Mouse (Mus musculus): ENCODE results near the gene Foxj3. TPM values are rescaled to one million over a fixed set of nuclear protein-coding genes. Genes with fewer than 3 reads are reported as not detected.

Gene Foxj3
- polyA plus RNA-seq, 1 experiment from 2014 or later: 39.0 TPM

DNA sequence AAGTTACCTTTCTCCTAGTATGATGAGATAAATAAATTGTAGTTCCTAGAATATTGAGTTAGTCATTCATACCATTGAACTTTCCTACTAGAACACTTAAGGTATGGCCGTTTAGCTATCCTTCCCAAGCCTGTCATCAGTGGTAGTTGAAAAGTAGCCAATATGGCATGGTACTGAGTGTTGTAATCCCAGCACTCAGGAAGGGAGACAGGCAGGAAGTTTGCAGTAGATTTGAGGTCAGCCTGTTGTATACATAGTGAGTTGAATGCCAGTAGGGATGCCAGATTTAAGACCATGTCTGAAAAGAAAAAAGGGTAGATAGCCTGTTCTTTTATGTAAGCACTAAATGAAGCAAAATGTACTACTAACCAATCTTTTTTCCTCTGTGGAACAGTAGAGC lies 14.1 kb downstream of the Foxj3 start:
- no peak overlapping the region for H3K4me2 ChIP-seq (ENCODE audit: low read length)
- H3K36me3 ChIP-seq (ENCODE audit: control insufficient read depth, insufficient read depth): no peaks in the 10 kb centered on the region
- H3K27ac ChIP-seq (ENCODE audit: low read length): no peak overlapping the region
- H3K4me3 ChIP-seq (replicated peaks; ENCODE audit: low read length): no peak overlapping the region
- no peak for ATAC-seq
- H3K9ac ChIP-seq (replicated peaks; ENCODE audit: low read depth, low read length): no peak overlapping the region
- no peaks in the 10 kb centered on the region for H3K9me3 ChIP-seq (ENCODE audit: control insufficient read depth, low read length)
- no peaks in the 10 kb centered on the region for H3K4me1 ChIP-seq (replicated peaks; ENCODE audit: control insufficient read depth, insufficient read depth, low read length)
- WGBS: 86% methylated on average over 1 of the region's 1 CpGs
- H3K27me3 ChIP-seq (replicated peaks; ENCODE audit: control insufficient read depth, insufficient read depth, low read length): no peaks in the 10 kb centered on the region

DNA sequence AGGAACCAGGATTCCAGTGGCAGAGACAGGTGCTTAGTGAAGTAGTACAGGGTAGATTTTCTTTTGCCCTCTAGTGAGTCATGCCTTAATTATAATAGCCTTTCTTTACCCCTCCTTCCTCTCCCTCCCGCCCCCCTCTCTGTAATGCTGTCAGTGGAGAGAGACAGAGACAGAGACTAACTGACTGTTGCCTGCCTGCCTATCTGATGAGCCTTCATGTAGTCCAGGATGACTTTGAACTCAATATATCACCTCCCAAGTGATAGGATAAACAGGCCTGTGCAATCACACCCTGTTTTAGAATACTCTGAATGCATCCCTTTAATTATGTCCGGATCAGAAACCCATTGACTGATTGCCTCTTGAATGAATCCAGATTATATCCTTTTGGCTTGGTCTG lies 18.7 kb downstream of the Foxj3 start:
- ATAC-seq: peak; percentile 26; the same call in 1 of the 2 replicates
- Histone ChIP-seq H3K9ac (replicated peaks; ENCODE audit: low read depth, low read length) (no peak overlapping the region), H3K4me3 (replicated peaks; ENCODE audit: low read length) (no peak overlapping the region), H3K9me3 (ENCODE audit: control insufficient read depth, low read length) (no peaks in the 10 kb centered on the region), H3K4me1 (replicated peaks; ENCODE audit: control insufficient read depth, insufficient read depth, low read length) (no peaks in the 10 kb centered on the region), H3K27ac (ENCODE audit: low read length) (no peak overlapping the region), H3K27me3 (replicated peaks; ENCODE audit: control insufficient read depth, insufficient read depth, low read length) (no peaks in the 10 kb centered on the region), H3K4me2 (ENCODE audit: low read length) (no peak overlapping the region), H3K36me3 (ENCODE audit: control insufficient read depth, insufficient read depth) (no peaks in the 10 kb centered on the region)
- 32% methylated on average over 2 of the region's 2 CpGs for WGBS

DNA sequence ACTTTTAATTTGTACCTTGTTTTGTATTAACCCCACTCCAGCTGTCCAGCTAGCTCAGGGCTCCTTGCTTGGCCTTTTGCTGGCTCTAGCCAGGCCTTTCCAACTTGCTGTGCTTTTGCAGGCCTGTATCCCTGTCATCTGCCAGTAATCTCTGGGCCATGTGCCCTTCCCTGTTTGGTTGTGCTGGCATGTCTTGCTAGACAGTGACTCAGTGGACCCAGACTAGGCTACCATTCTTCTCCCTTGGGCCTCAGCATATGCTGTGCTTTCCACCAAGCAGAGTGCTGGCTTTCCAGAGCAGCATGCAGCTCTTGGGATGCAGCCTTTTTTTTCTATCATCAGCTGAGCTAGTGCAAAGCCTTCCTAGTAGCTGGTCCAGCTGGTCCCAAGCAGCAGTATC lies 26.3 kb downstream of the Foxj3 start:
- Histone ChIP-seq H3K27ac (ENCODE audit: low read length) (no peak overlapping the region), H3K4me2 (ENCODE audit: low read length) (no peak overlapping the region), H3K4me1 (replicated peaks; ENCODE audit: control insufficient read depth, insufficient read depth, low read length) (peaks cover 3% of the 10 kb centered on the region), H3K36me3 (ENCODE audit: control insufficient read depth, insufficient read depth) (no peaks in the 10 kb centered on the region), H3K4me3 (replicated peaks; ENCODE audit: low read length) (no peak overlapping the region), H3K9me3 (ENCODE audit: control insufficient read depth, low read length) (no peaks in the 10 kb centered on the region), H3K9ac (replicated peaks; ENCODE audit: low read depth, low read length) (no peak overlapping the region), H3K27me3 (replicated peaks; ENCODE audit: control insufficient read depth, insufficient read depth, low read length) (no peaks in the 10 kb centered on the region)
- ATAC-seq: no peak

DNA sequence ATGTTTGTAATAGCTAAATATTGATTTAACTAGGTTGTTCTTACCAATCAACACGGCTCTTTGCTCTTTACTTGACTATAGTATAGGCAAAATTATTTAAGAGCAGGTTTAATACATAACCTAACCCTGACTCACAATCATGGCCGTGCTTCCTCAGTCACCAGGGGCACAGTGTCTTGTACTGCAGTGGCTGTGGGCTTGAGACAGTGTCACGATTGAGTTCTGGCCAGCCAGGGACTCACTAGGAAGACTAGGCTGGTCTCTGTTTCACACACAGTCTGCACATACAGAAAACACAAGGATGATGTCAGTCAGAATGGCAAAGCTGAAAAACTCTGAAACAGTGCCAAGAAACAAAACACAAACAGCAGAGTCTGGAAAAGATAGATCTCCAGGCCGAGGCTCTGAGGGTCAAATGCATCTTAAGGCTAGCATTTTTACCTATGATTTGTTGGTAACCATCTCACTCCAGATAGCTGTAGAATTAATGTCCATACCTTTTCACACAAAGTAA lies 29.6 kb downstream of the Foxj3 start:
- Histone ChIP-seq H3K27me3 (replicated peaks; ENCODE audit: control insufficient read depth, insufficient read depth, low read length) (no peaks in the 10 kb centered on the region), H3K9ac (replicated peaks; ENCODE audit: low read depth, low read length) (no peak overlapping the region), H3K4me3 (replicated peaks; ENCODE audit: low read length) (no peak overlapping the region), H3K4me2 (ENCODE audit: low read length) (no peak overlapping the region), H3K9me3 (ENCODE audit: control insufficient read depth, low read length) (no peaks in the 10 kb centered on the region), H3K27ac (ENCODE audit: low read length) (no peak overlapping the region), H3K4me1 (replicated peaks; ENCODE audit: control insufficient read depth, insufficient read depth, low read length) (peaks cover 3% of the 10 kb centered on the region), H3K36me3 (ENCODE audit: control insufficient read depth, insufficient read depth) (no peaks in the 10 kb centered on the region)
- WGBS: 53% methylated on average over 4 of the region's 4 CpGs
- ATAC-seq: no peak

DNA sequence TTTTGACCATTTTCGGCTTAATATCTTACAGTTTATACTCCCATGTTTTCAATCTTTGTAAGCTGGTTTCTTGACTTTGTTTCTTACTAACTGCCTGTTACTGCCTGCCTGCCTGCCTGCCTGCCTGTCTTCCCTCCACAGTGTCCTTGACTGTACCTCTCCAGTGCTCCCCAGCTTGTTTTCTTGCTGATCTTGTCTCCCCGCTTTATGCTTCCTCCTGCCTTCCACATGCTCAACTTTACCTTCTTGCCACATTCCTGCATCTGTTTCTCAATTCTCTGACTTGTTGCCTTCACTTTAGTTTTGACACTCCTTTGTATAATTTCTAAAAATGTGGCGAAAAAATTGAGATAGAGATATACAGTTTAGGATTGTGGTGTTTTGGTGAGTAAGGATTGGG lies 35.9 kb downstream of the Foxj3 start:
- WGBS: 94% methylated on average over 3 of the region's 3 CpGs
- H3K4me2 ChIP-seq (ENCODE audit: low read length): no peak overlapping the region
- ATAC-seq: no peak
- peaks cover 3% of the 10 kb centered on the region for H3K36me3 ChIP-seq (ENCODE audit: control insufficient read depth, insufficient read depth)
- H3K4me3 ChIP-seq (replicated peaks; ENCODE audit: low read length): no peak overlapping the region
- H3K9ac ChIP-seq (replicated peaks; ENCODE audit: low read depth, low read length): no peak overlapping the region
- no peaks in the 10 kb centered on the region for H3K4me1 ChIP-seq (replicated peaks; ENCODE audit: control insufficient read depth, insufficient read depth, low read length)
- H3K27ac ChIP-seq (ENCODE audit: low read length): no peak overlapping the region
- no peaks in the 10 kb centered on the region for H3K27me3 ChIP-seq (replicated peaks; ENCODE audit: control insufficient read depth, insufficient read depth, low read length)
- H3K9me3 ChIP-seq (ENCODE audit: control insufficient read depth, low read length): no peaks in the 10 kb centered on the region

DNA sequence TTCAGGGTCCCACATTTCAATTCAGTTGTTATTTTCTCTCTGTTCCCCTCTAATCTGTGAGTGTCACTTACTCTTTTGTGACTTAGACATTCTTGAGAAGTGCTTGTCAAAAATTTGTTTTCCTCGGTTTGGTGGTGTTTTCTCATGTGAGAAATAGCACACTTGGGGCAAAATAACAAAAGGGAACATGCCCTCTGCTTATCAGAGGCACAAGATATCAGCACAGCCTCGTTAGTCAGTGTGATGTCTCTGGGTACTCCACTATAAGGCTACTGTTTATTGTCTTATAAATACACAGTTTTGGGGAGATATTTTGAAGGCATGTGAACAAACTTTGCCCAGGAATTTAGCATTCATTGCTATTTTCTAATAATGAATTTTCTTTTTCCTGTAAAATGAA lies 37.7 kb downstream of the Foxj3 start:
- Histone ChIP-seq H3K4me2 (ENCODE audit: low read length) (no peak overlapping the region), H3K4me1 (replicated peaks; ENCODE audit: control insufficient read depth, insufficient read depth, low read length) (no peaks in the 10 kb centered on the region), H3K9me3 (ENCODE audit: control insufficient read depth, low read length) (no peaks in the 10 kb centered on the region), H3K4me3 (replicated peaks; ENCODE audit: low read length) (no peak overlapping the region), H3K36me3 (ENCODE audit: control insufficient read depth, insufficient read depth) (peaks cover 3% of the 10 kb centered on the region), H3K27me3 (replicated peaks; ENCODE audit: control insufficient read depth, insufficient read depth, low read length) (no peaks in the 10 kb centered on the region), H3K9ac (replicated peaks; ENCODE audit: low read depth, low read length) (no peak overlapping the region), H3K27ac (ENCODE audit: low read length) (no peak overlapping the region)
- 64% methylated on average over 2 of the region's 2 CpGs for WGBS
- no peak for ATAC-seq

DNA sequence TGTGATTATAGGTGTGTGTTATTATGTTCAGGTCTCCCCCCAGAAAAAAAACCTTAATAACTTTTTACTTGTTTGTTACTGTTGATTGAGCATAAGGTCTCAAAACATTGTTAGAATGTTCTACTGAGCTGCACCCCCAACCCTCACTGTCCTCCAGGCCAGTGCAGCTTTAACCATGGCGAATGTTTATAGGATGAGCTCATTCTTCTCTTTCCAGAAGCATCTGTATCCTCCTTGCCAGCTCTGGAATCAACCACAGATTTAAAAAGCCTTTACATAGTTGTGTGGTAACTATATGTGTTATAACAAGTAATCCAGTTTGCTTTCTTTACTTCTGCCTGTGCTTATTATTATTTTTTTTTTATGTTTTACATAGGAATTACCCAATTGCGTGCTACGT lies 38.7 kb downstream of the Foxj3 start:
- ATAC-seq: no peak
- Histone ChIP-seq H3K27me3 (replicated peaks; ENCODE audit: control insufficient read depth, insufficient read depth, low read length) (no peaks in the 10 kb centered on the region), H3K4me3 (replicated peaks; ENCODE audit: low read length) (no peak overlapping the region), H3K9me3 (ENCODE audit: control insufficient read depth, low read length) (no peaks in the 10 kb centered on the region), H3K4me1 (replicated peaks; ENCODE audit: control insufficient read depth, insufficient read depth, low read length) (no peaks in the 10 kb centered on the region), H3K36me3 (ENCODE audit: control insufficient read depth, insufficient read depth) (peaks cover 3% of the 10 kb centered on the region), H3K4me2 (ENCODE audit: low read length) (no peak overlapping the region), H3K27ac (ENCODE audit: low read length) (no peak overlapping the region), H3K9ac (replicated peaks; ENCODE audit: low read depth, low read length) (no peak overlapping the region)
- WGBS: 92% methylated on average over 3 of the region's 3 CpGs

DNA sequence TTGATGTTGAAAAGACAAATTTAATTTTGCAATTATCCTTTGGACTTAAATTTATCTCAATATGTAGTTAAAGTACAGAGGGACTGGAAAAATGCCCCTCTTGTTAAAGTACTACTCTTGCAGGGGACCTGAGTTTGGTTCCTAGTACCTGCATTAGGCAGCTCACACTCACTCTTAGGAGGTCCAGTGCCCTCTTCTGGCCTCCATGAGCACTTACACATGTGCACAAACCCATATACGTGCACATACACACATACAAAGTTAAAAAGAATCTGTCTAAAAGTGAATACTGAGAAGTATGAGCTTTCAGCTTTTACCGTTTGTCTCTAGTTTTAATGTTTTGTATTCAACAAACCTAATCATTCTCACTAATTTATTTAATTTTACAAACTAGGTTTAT lies 51.2 kb downstream of the Foxj3 start:
- Histone ChIP-seq H3K9me3 (ENCODE audit: control insufficient read depth, low read length) (no peaks in the 10 kb centered on the region), H3K27me3 (replicated peaks; ENCODE audit: control insufficient read depth, insufficient read depth, low read length) (no peaks in the 10 kb centered on the region), H3K4me1 (replicated peaks; ENCODE audit: control insufficient read depth, insufficient read depth, low read length) (no peaks in the 10 kb centered on the region), H3K36me3 (ENCODE audit: control insufficient read depth, insufficient read depth) (peaks cover 3% of the 10 kb centered on the region), H3K27ac (ENCODE audit: low read length) (no peak overlapping the region), H3K4me3 (replicated peaks; ENCODE audit: low read length) (no peak overlapping the region), H3K9ac (replicated peaks; ENCODE audit: low read depth, low read length) (no peak overlapping the region), H3K4me2 (ENCODE audit: low read length) (no peak overlapping the region)
- WGBS: 97% methylated on average over 2 of the region's 2 CpGs
- ATAC-seq: no peak

DNA sequence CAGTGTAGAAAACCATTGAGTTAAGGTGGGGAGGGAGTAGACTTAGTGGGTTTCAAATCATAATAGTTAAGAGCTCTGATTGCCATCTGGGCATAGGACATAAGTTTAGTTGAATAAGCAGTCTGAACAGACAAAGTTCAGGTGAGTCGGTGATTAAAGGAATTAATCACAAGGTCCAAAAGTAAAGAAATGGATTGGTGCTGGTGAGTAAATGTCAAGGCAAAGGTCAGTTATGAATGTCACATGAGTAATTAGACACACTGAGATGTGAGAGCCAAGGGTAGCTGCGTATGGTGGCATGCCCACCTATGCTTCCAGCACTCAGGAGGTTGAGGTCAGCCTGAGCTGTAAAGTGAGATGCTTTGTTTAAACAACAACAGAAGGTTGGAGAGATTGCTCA lies 52.6 kb downstream of the Foxj3 start:
- Histone ChIP-seq H3K9me3 (ENCODE audit: control insufficient read depth, low read length) (no peaks in the 10 kb centered on the region), H3K4me1 (replicated peaks; ENCODE audit: control insufficient read depth, insufficient read depth, low read length) (no peaks in the 10 kb centered on the region), H3K27me3 (replicated peaks; ENCODE audit: control insufficient read depth, insufficient read depth, low read length) (no peaks in the 10 kb centered on the region), H3K27ac (ENCODE audit: low read length) (no peak overlapping the region), H3K4me2 (ENCODE audit: low read length) (no peak overlapping the region), H3K4me3 (replicated peaks; ENCODE audit: low read length) (no peak overlapping the region), H3K36me3 (ENCODE audit: control insufficient read depth, insufficient read depth) (peaks cover 3% of the 10 kb centered on the region), H3K9ac (replicated peaks; ENCODE audit: low read depth, low read length) (no peak overlapping the region)
- WGBS: 93% methylated on average over 2 of the region's 2 CpGs
- no peak for ATAC-seq

DNA sequence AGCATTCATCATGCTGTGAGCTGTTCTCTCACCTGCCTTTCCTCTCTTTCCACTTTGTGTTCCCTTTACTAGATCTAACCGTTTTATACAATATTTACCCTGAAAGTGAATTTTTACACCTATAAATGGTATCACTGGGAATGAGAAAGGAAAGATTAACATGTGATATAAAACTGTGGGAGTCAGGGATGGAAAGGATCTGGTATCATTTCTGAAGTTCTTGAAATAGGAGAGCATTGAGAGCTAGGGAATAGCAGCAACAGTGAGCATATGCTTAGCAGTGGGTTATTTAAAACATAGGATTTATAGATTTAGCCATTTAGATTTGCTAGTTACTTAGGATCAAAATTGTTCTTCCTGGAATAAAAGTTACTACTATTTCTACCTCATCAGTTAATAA lies 53.2 kb downstream of the Foxj3 start:
- Histone ChIP-seq H3K27ac (ENCODE audit: low read length) (no peak overlapping the region), H3K4me2 (ENCODE audit: low read length) (no peak overlapping the region), H3K9me3 (ENCODE audit: control insufficient read depth, low read length) (no peaks in the 10 kb centered on the region), H3K4me1 (replicated peaks; ENCODE audit: control insufficient read depth, insufficient read depth, low read length) (no peaks in the 10 kb centered on the region), H3K27me3 (replicated peaks; ENCODE audit: control insufficient read depth, insufficient read depth, low read length) (no peaks in the 10 kb centered on the region), H3K4me3 (replicated peaks; ENCODE audit: low read length) (no peak overlapping the region), H3K36me3 (ENCODE audit: control insufficient read depth, insufficient read depth) (peaks cover 3% of the 10 kb centered on the region), H3K9ac (replicated peaks; ENCODE audit: low read depth, low read length) (no peak overlapping the region)
- 90% methylated on average over 1 of the region's 1 CpGs for WGBS
- no peak for ATAC-seq
